In the genomic region with DNA sequence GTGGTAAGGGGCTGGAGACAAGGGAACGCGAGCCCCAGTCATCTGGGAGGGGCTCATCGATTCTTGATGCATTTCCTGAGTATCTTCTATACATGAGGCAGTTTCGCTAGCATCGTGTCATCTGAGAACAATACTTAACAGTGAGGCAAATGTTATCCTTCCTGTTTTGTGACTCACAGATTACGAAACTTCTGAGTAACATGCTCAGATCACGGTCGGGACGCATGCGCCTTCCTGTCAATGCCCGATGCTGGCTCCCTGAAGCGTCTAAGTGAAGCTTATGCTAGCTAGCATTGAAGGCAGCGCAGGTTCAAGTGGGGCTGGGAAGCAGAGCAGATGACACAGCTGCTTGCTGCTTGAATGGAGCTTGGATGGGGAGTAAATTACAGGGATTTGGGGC, we compare ENCODE assay signal across 1 mouse cellular context.
TF ChIP-seq lines count a peak whose summit lies in the region.

No protein-coding gene starts in this region.

TF ChIP-seq in CH12.LX, 34 proteins besides CTCF, POLR2A, EP300 and RAD21 (continued from another document):
- no peak; the same call in 1 of the 2 replicates for TF ChIP-seq GABPA (IDR thresholded peaks at IDR 0.05; ENCODE audit: insufficient replicate concordance, low read depth, low read length)
- no peak for TF ChIP-seq E2F4 (IDR thresholded peaks at IDR 0.05; ENCODE audit: insufficient replicate concordance, low read depth, low read length)
- peak; percentile 91 for TF ChIP-seq BHLHE40 (IDR thresholded peaks at IDR 0.05; ENCODE audit: low read depth, low read length)
- peak; percentile 61 for TF ChIP-seq JUN (IDR thresholded peaks at IDR 0.05; ENCODE audit: insufficient read depth, low read depth, low read length)
- peak; percentile 78 for TF ChIP-seq ELF1 (IDR thresholded peaks at IDR 0.05; ENCODE audit: low read depth, low read length)
